Mouse (Mus musculus) kidney, postnatal 0 days (tissue): ENCODE data around the gene Il17f. TPM values are rescaled to one million over a fixed set of nuclear protein-coding genes. Genes with fewer than 3 reads are reported as not detected.
A peak's percentile ranks its signal among the peaks of the same experiment; 100 is the strongest.
"Not testable (repeated sequence)": the region's sequence is repeated elsewhere in the genome, so short reads cannot be mapped to it uniquely, and the experiment has no call there.

Experiments
- ATAC-seq: fragments of 200-750 bp; cut with Nextera tagmentation; replicated peaks from 2 replicates; pipeline ENCODE4 v1.8.0; 2017; ENCODE audit warnings: low read depth, moderate number of reproducible peaks, moderate TSS enrichment, moderate library complexity; ENCODE audit not compliant: low FRiP score
- DNase-seq: peaks from one replicate; pipeline ENCODE4 v3.0.0-alpha.2; 2016; ENCODE audit warnings: low spot score
- H3K27ac ChIP-seq: fragments of 300-500 bp; sonication (generic); 2 replicates; pipeline ENCODE4 v1.5.1; 2014; ENCODE audit warnings: mild to moderate bottlenecking
- H3K27me3 ChIP-seq: fragments of 300-500 bp; sonication (generic); 2 replicates; pipeline ENCODE4 v1.6.1; 2014; ENCODE audit warnings: low read length, mixed read lengths; ENCODE audit not compliant: insufficient read depth
- H3K36me3 ChIP-seq: fragments of 300-500 bp; sonication (generic); 2 replicates; pipeline ENCODE4 v1.6.1; 2014; ENCODE audit warnings: low read length, mixed read lengths; ENCODE audit not compliant: insufficient read depth
- H3K4me1 ChIP-seq: fragments of 300-500 bp; sonication (generic); replicated peaks from 2 replicates; pipeline ENCODE4 v1.6.1; 2014; ENCODE audit warnings: antibody characterized with exemption, low read length, mixed read lengths; ENCODE audit not compliant: insufficient read depth
- H3K4me2 ChIP-seq: fragments of 300-500 bp; sonication (generic); 2 replicates; pipeline ENCODE4 v1.6.1; 2014; ENCODE audit warnings: mild to moderate bottlenecking, low read length, moderate library complexity, mixed read lengths
- H3K4me3 ChIP-seq: fragments of 300-500 bp; sonication (generic); replicated peaks from 2 replicates; pipeline ENCODE4 v1.5.1; 2014; ENCODE audit warnings: low read depth, low read length
- H3K9ac ChIP-seq: fragments of 300-500 bp; sonication (generic); 2 replicates; pipeline ENCODE4 v1.6.1; 2014; ENCODE audit warnings: low read depth, low read length
- H3K9me3 ChIP-seq: fragments of 300-500 bp; sonication (generic); replicated peaks from 2 replicates; pipeline ENCODE4 v1.6.1; 2016; ENCODE audit warnings: low read length, inconsistent platforms, mixed read lengths
- CTCF ChIP-seq: IDR thresholded peaks from 2 replicates; pipeline ENCODE4 v1.5.1; 2016; ENCODE audit warnings: antibody characterized with exemption, low read depth, mild to moderate bottlenecking, moderate library complexity
- WGBS: fragments of 180-500 bp; shearing (Covaris S2); extraction: QIAGEN DNeasy Blood & Tissue Kit; methylation state at CpG from one replicate; pipeline ENCODE4 v1.1.7; 2014; 5-methylcytosine and 5-hydroxymethylcytosine counted together
- polyA plus RNA-seq: library from polyadenylated mRNA; unstranded; fragments of >200 nt; fragmentation: Nextera tagmentation; extraction: Ambion mirVana; gene quantifications from 2 replicates; pipeline ENCODE4 v1.2.1, GENCODE M21; 2015

Il17f gene
- polyA plus RNA-seq, 1 experiment from 2014 or later, result not detected

DNA sequence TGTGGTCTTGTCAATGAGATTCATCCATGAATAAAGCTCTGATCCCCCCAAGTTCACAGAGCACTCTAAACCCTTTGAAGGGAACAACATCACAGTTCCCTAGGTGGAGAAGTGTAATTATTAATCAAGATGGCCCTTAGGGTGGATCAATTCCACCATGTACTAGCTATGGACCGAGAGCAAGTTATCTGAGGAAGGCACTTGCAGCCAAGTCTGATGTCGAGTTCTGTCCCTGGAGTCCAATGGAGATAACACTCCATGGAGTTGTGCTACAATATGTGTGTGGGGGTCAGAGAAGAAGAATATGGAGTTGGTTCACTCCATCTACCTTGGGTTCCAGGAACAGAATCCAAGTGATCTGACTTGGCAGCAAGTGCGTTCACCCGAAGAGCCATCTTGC, 4.3 kb upstream of the Il17f start:
- TF ChIP-seq CTCF, result no peak
- Histone ChIP-seq H3K4me3 (no peak overlapping the region), H3K4me2 (no peak overlapping the region), H3K9ac (no peak overlapping the region), H3K27ac (no peak overlapping the region), H3K4me1 (no peaks in the 10 kb centered on the region), H3K27me3 (no peaks in the 10 kb centered on the region), H3K9me3 (no peaks in the 10 kb centered on the region), H3K36me3 (no peaks in the 10 kb centered on the region)
- DNase-seq (no peak), ATAC-seq (no peak)
- 89% methylated on average over 4 of the region's 4 CpGs for WGBS

GRCm38 (mm10) chr1:20791414-20791813, 997 bp upstream of the Il17f start:
- no peak for DNase-seq
- 68% methylated on average over 7 of the region's 7 CpGs for WGBS

GRCm38 (mm10) chr1:20788419-20788818, 2.0 kb downstream of the Il17f start:
- H3K27ac ChIP-seq, result no peak overlapping the region
- WGBS, result 31% methylated on average over 10 of the region's 10 CpGs
- no peaks in the 10 kb centered on the region for H3K9me3 ChIP-seq
- TF ChIP-seq CTCF, result no peak
- no peaks in the 10 kb centered on the region for H3K4me1 ChIP-seq
- peak; percentile 8 for DNase-seq
- H3K27me3 ChIP-seq, result no peaks in the 10 kb centered on the region
- no peak for ATAC-seq
- H3K36me3 ChIP-seq, result no peaks in the 10 kb centered on the region
- H3K9ac ChIP-seq, result no peak overlapping the region
- H3K4me2 ChIP-seq, result peak overlapping the region; percentile 36; the same call in 1 of the 2 replicates
- no peak overlapping the region for H3K4me3 ChIP-seq

More at GRCm38 (mm10) chr1:20791414-20791813, 997 bp upstream of the Il17f start:
- Histone ChIP-seq H3K4me3 (no peak overlapping the region), H3K4me1 (no peaks in the 10 kb centered on the region), H3K9ac (no peak overlapping the region), H3K4me2 (no peak overlapping the region), H3K36me3 (no peaks in the 10 kb centered on the region), H3K9me3 (no peaks in the 10 kb centered on the region), H3K27me3 (no peaks in the 10 kb centered on the region), H3K27ac (no peak overlapping the region)
- no peak for ATAC-seq
- no peak for TF ChIP-seq CTCF

GRCm38 (mm10) chr1:20787046-20787445, 3.4 kb downstream of the Il17f start:
- no peak overlapping the region for H3K27ac ChIP-seq
- no peak overlapping the region for H3K4me3 ChIP-seq
- no peaks in the 10 kb centered on the region for H3K4me1 ChIP-seq
- DNase-seq (no peak), ATAC-seq (no peak)
- no peaks in the 10 kb centered on the region for H3K36me3 ChIP-seq
- 35% methylated on average over 8 of the region's 8 CpGs for WGBS
- no peak overlapping the region for H3K4me2 ChIP-seq
- H3K9ac ChIP-seq, result no peak overlapping the region
- no peak for TF ChIP-seq CTCF
- H3K9me3 ChIP-seq, result no peaks in the 10 kb centered on the region
- H3K27me3 ChIP-seq, result no peaks in the 10 kb centered on the region

GRCm38 (mm10) chr1:20778366-20778765, 12.1 kb downstream of the Il17f start:
- Histone ChIP-seq H3K4me1 (no peaks in the 10 kb centered on the region), H3K4me2 (no peak overlapping the region), H3K27me3 (no peaks in the 10 kb centered on the region), H3K9me3 (no peaks in the 10 kb centered on the region; the same call in 1 of the 2 replicates), H3K27ac (no peak overlapping the region), H3K36me3 (no peaks in the 10 kb centered on the region), H3K9ac (no peak overlapping the region), H3K4me3 (no peak overlapping the region)
- no peak for ATAC-seq
- no peak for TF ChIP-seq CTCF
- WGBS, result 89% methylated on average over 2 of the region's 2 CpGs
- no peak for DNase-seq

DNA sequence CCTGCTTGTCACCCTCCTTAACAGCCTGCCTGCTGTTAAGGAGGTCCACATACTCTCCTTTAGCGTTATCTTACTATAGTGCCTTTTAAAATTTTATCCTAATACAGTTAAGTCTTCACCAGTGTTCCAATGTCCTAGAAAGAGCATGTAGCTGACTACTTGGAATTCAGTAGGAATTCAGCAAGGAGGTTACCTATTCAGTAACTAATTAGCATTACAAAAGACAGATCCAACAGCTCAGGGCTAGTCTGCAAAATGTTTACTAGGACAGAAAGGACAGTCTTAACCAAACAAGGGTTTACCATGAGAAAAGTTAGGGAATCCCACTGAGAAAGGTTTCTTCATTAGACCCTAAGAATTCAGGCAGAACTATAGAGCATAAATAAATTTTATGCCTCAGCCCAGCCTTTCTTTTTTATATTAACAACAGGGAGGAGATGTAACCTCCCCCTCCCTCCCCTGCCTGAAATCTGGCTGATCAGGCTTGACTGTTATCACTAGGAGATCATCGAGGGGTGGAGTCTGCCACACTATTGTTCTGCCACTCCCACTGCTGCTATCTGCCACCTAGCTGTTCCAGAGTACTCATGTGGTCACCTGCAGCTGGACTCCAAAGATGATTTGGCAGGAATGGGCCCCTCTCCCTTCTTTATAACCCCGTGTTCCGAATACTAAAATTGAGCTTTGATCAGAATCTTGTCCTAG, 16.2 kb downstream of the Il17f start:
- not testable (repeated sequence) for H3K4me1 ChIP-seq, H3K27me3 ChIP-seq, H3K4me3 ChIP-seq, DNase-seq, H3K27ac ChIP-seq, H3K4me2 ChIP-seq, H3K36me3 ChIP-seq, H3K9ac ChIP-seq, H3K9me3 ChIP-seq, ATAC-seq
- 84% methylated on average over 4 of the region's 4 CpGs for WGBS

GRCm38 (mm10) chr1:20766526-20766925, 23.9 kb downstream of the Il17f start:
- no peaks in the 10 kb centered on the region for H3K9me3 ChIP-seq
- no peak for TF ChIP-seq CTCF
- H3K4me1 ChIP-seq, result no peaks in the 10 kb centered on the region
- no peak overlapping the region for H3K4me2 ChIP-seq
- H3K27me3 ChIP-seq, result no peaks in the 10 kb centered on the region
- peak; percentile 50 for DNase-seq
- 49% methylated on average over 6 of the region's 6 CpGs for WGBS
- no peak for ATAC-seq
- no peaks in the 10 kb centered on the region for H3K36me3 ChIP-seq
- H3K4me3 ChIP-seq, result no peak overlapping the region
- H3K9ac ChIP-seq, result no peak overlapping the region
- no peak overlapping the region for H3K27ac ChIP-seq
